Mouse (Mus musculus) brain, embryonic 14.5 days (tissue): ENCODE measurements at regions not wholly inside any gene's neighbourhood (a gene's known extent, or its start where the extent isn't known, plus 50 kb on each side); places are given as distances from the start of the nearest gene placed in this dataset.

Source experiments
- CTCF ChIP-seq: fragments of 200-500 bp; IDR thresholded peaks from 2 replicates; pipeline ENCODE4 v1.5.1; 2012; ENCODE audit warnings: inconsistent platforms, mild to moderate bottlenecking, moderate library complexity, borderline replicate concordance; ENCODE audit not compliant: insufficient read depth, insufficient read length; ENCODE audit errors: extremely low read depth
- POLR2A ChIP-seq: fragments of 200-500 bp; IDR thresholded peaks from 2 replicates; pipeline ENCODE4 v1.6.1; 2012; ENCODE audit warnings: mild to moderate bottlenecking, inconsistent platforms, borderline replicate concordance; ENCODE audit not compliant: poor library complexity, insufficient read depth, insufficient read length, severe bottlenecking; ENCODE audit errors: extremely low read depth

DNA sequence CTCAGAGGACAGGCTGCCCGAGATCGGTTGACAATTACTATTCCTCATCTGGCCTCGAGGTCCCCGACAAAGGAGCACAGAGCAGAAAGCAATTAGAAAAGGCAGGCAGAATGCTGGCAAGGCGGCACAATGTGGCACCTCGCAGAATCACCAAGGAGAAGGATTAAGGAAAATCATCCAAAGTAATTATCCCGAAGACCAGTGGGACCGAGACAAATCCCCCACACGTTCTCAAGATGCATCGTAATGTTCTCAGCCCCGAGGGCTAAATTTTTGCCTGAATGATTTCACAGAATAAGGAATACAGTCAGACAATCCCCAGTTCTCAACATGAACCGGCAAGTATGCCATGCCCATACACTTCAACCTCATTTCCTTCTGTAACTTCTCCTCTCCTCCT, 144.1 kb downstream of the Rchy1 start:
- TF ChIP-seq POLR2A (no peak), CTCF (no peak)
